Mouse (Mus musculus): ENCODE results near the gene Tmem117. TPM values are rescaled to one million over a fixed set of nuclear protein-coding genes. Genes with fewer than 3 reads are reported as not detected.
A peak's percentile ranks its signal among the peaks of the same experiment; 100 is the strongest.

Gene Tmem117
- total and polyA plus RNA-seq, 3 experiments = not detected

GRCm38 (mm10) chr15:94600145-94600707, 28.8 kb upstream of the Tmem117 start:
- H3K4me3 ChIP-seq (ENCODE audit: control insufficient read depth in 1 of 2, insufficient read depth in 1 of 2, low read depth in 2 of 2, low read length in 2 of 2) = peak overlapping the region; percentile 40 to 52
- 0 out of 2 replicates have a peak, but pooled peaks have one; percentile 7 for TF ChIP-seq ETS1 (IDR thresholded peaks at IDR 0.05; ENCODE audit: low read depth, low read length)
- TF ChIP-seq ZKSCAN1 (IDR thresholded peaks at IDR 0.05; ENCODE audit: low read depth, low read length) = no peak
- H3K36me3 ChIP-seq (ENCODE audit: control insufficient read depth in 1 of 2, insufficient read depth in 2 of 2, low read length in 2 of 2) = peaks cover 0 to 15% of the 10 kb centered on the region in 2 experiments; a peak in 2 of 4 replicates
- peak overlapping the region; percentile 22; the same call in 1 of the 2 replicates for H3K9ac ChIP-seq (ENCODE audit: control insufficient read depth, low read depth, low read length, poor library complexity, severe bottlenecking)
- no peaks in the 10 kb centered on the region for H3K9me3 ChIP-seq (replicated peaks; ENCODE audit: insufficient read depth, low read length)
- no peaks in the 10 kb centered on the region for H3K79me2 ChIP-seq (ENCODE audit: control insufficient read depth, insufficient read depth, low read length, poor library complexity)
- H3K27me3 ChIP-seq (ENCODE audit: control insufficient read depth in 1 of 2, insufficient read depth in 2 of 2, low read length in 2 of 2) = no peaks in the 10 kb centered on the region
- no peak overlapping the region for H3K27ac ChIP-seq (ENCODE audit: control insufficient read depth, low read depth, low read length)
- H3K4me1 ChIP-seq (ENCODE audit: control insufficient read depth in 1 of 2, insufficient read depth in 2 of 2, low read length in 2 of 2) = peaks cover 3 to 8% of the 10 kb centered on the region in 2 experiments; a peak in 2 of 4 replicates
- DNase-seq (ENCODE audit: low read depth, low spot score) = no peak

- H3K36me3 ChIP-seq (ENCODE audit: control insufficient read depth in 1 of 2, insufficient read depth in 2 of 2, low read length in 2 of 2) = peaks cover 0 to 15% of the 10 kb centered on the region in 2 experiments; a peak in 2 of 4 replicates
- TF ChIP-seq MAZ (IDR thresholded peaks at IDR 0.05; ENCODE audit: low read depth, low read length) (0 out of 2 replicates have a peak, but pooled peaks have one; percentile 41), CHD2 (IDR thresholded peaks at IDR 0.05; ENCODE audit: low read length) (no peak), NELFE (IDR thresholded peaks at IDR 0.05; ENCODE audit: low read depth, low read length) (no peak), ZC3H11A (IDR thresholded peaks at IDR 0.05; ENCODE audit: low read depth, low read length) (peak; percentile 53), SIN3A (IDR thresholded peaks at IDR 0.05; ENCODE audit: low read length) (peak; percentile 59; the same call in 1 of the 2 replicates), MYB (IDR thresholded peaks at IDR 0.05; ENCODE audit: low read depth, low read length) (no peak), EP300 (IDR thresholded peaks at IDR 0.05; ENCODE audit: low read depth in 1 of 2, low read length in 2 of 2) (peak in 1 of 2 experiments; percentile 22; a peak in 1 of 4 replicates), POLR2AphosphoS5 (IDR thresholded peaks at IDR 0.05; ENCODE audit: borderline replicate concordance, low read depth, low read length) (no peak), BHLHE40 (IDR thresholded peaks at IDR 0.05; ENCODE audit: borderline replicate concordance, low read depth, low read length) (no peak), GATA1 (IDR thresholded peaks at IDR 0.05; ENCODE audit: low read depth, low read length) (peak; percentile 3; the same call in 1 of the 2 replicates), MAFK (IDR thresholded peaks at IDR 0.05; ENCODE audit: borderline replicate concordance, low read depth, low read length) (no peak), USF1 (IDR thresholded peaks at IDR 0.05; ENCODE audit: low read depth, low read length) (no peak), NRF1 (IDR thresholded peaks at IDR 0.05; ENCODE audit: insufficient read depth, low read depth, low read length, poor library complexity, severe bottlenecking) (no peak), HCFC1 (IDR thresholded peaks at IDR 0.05; ENCODE audit: low read depth, low read length) (0 out of 2 replicates have a peak, but pooled peaks have one; percentile 33), USF2 (IDR thresholded peaks at IDR 0.05; ENCODE audit: borderline replicate concordance in 1 of 2, insufficient read depth in 1 of 2, low read depth in 1 of 2, low read length in 2 of 2) (no peak), SMC3 (IDR thresholded peaks at IDR 0.05; ENCODE audit: low read depth, low read length) (peak; percentile 87), MYC (IDR thresholded peaks at IDR 0.05; ENCODE audit: low read depth, low read length) (0 out of 2 replicates have a peak, but pooled peaks have one; percentile 30), CTCF (IDR thresholded peaks at IDR 0.05 in 2 of 3, conservative IDR thresholded peaks at IDR 0.05 in 1 of 3; ENCODE audit: control insufficient read depth in 1 of 3, insufficient read depth in 1 of 3, low read depth in 2 of 3, low read length in 3 of 3, poor library complexity in 1 of 3, severe bottlenecking in 1 of 3) (peak; percentile 57 to 89 (median 86)), TAL1 (IDR thresholded peaks at IDR 0.05; ENCODE audit: low read length) (no peak), ELF1 (IDR thresholded peaks at IDR 0.05; ENCODE audit: low read depth, low read length) (no peak), E2F4 (IDR thresholded peaks at IDR 0.05; ENCODE audit: borderline replicate concordance, low read depth, low read length) (no peak), RAD21 (IDR thresholded peaks at IDR 0.05; ENCODE audit: low read depth, low read length) (peak; percentile 81), ETS1 (IDR thresholded peaks at IDR 0.05; ENCODE audit: low read depth, low read length) (0 out of 2 replicates have a peak, but pooled peaks have one; percentile 30), CHD1 (IDR thresholded peaks at IDR 0.05; ENCODE audit: low read depth, low read length) (no peak), ZNF384 (IDR thresholded peaks at IDR 0.05; ENCODE audit: low read depth, low read length) (peak; percentile 42; the same call in 1 of the 2 replicates), POLR2AphosphoS2 (IDR thresholded peaks at IDR 0.05; ENCODE audit: low read length) (no peak), ZKSCAN1 (IDR thresholded peaks at IDR 0.05; ENCODE audit: low read depth, low read length) (no peak), GABPA (IDR thresholded peaks at IDR 0.05; ENCODE audit: low read depth, low read length) (no peak), POLR2A (IDR thresholded peaks at IDR 0.05; ENCODE audit: control insufficient read depth in 1 of 2, insufficient read depth in 1 of 2, low read depth in 1 of 2, low read length in 2 of 2, poor library complexity in 1 of 2) (no peak), TCF12 (IDR thresholded peaks at IDR 0.05; ENCODE audit: low read depth, low read length) (0 out of 2 replicates have a peak, but pooled peaks have one; percentile 35)
- no peak overlapping the region for H3K27ac ChIP-seq (ENCODE audit: control insufficient read depth, low read depth, low read length)
- peak overlapping the region; percentile 22; the same call in 1 of the 2 replicates for H3K9ac ChIP-seq (ENCODE audit: control insufficient read depth, low read depth, low read length, poor library complexity, severe bottlenecking)
- no peaks in the 10 kb centered on the region for H3K27me3 ChIP-seq (ENCODE audit: control insufficient read depth in 1 of 2, insufficient read depth in 2 of 2, low read length in 2 of 2)
- no peaks in the 10 kb centered on the region for H3K79me2 ChIP-seq (ENCODE audit: control insufficient read depth, insufficient read depth, low read length, poor library complexity)
- H3K4me1 ChIP-seq (ENCODE audit: control insufficient read depth in 1 of 2, insufficient read depth in 2 of 2, low read length in 2 of 2) = peaks cover 3 to 4% of the 10 kb centered on the region in 2 experiments; a peak in 1 of 4 replicates
- H3K4me3 ChIP-seq (ENCODE audit: control insufficient read depth in 1 of 2, insufficient read depth in 1 of 2, low read depth in 2 of 2, low read length in 2 of 2) = peak overlapping the region; percentile 40 to 52; a peak in 3 of 4 replicates
- DNase-seq (ENCODE audit: low read depth, low spot score) = peak; percentile 90
- H3K9me3 ChIP-seq (replicated peaks; ENCODE audit: insufficient read depth, low read length) = no peaks in the 10 kb centered on the region
Measured at GRCm38 (mm10) chr15:94601339-94601738, 27.7 kb upstream of the Tmem117 start.
